Mouse (Mus musculus) MN1 (cell line): Measurements from ENCODE around the gene Fer1l5.

Experiments
- DNase-seq: peaks from one replicate; pipeline ENCODE4 v3.0.0-alpha.2; 2016; ENCODE audit warnings: low spot score

Fer1l5 gene

DNA sequence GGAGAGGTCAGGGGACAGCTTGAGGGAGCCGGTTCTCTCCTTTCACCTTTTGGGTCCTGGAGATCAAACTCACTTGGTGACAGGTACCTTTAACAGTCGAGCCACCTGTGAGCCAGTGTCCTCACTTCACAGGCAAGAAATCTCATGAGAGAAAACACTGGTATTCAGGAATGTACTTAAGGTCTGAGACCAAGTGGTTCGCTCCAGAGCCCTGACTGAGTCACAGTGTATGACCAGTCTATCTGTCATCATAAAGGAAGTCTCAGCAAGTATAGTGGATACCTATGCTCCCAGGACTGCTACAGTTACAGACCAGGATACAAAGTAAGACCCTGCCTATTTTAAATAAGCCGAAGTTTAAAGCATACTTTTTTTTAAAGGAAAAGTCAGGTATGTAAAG lies 60.9 kb downstream of the Fer1l5 start:
- DNase-seq: no peak

DNA sequence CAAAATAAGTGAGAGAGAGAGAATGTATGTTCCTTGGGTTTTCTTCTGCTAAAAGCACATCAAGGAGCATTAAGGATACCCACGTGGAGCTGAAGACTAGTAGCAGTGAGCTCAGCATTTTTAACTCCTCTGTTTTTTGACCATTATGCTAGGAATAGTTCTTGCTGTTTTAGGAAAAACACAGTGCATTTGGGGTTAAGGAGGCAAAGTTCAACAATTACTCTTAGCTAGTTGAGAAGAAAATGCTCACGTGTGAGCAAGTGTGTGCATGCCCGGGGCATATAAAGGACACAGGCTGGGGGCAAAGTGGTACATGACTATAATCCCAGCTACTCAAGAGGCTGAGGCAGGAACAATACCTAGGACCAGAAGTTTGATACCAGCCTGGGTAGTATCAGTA lies 61.5 kb downstream of the Fer1l5 start:
- no peak for DNase-seq

DNA sequence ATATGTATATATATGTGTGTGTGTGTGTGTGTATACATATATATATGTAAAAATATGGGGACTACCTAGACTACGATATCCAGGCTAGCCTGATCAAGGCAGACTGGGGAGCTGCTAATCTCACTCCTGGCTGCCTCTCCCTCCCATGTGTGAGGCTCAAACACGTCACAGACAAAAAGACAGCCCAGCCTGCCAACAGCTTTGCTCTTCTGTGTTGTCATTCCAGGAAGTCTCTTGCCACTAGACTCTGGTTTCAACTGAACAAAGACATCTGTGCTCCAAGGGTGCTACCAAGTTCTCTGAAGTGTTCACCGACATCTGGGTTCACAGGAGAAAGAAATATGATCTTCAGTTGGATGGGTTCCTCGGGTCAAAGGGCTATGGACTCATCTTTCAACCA lies 63.0 kb downstream of the Fer1l5 start:
- DNase-seq: no peak

DNA sequence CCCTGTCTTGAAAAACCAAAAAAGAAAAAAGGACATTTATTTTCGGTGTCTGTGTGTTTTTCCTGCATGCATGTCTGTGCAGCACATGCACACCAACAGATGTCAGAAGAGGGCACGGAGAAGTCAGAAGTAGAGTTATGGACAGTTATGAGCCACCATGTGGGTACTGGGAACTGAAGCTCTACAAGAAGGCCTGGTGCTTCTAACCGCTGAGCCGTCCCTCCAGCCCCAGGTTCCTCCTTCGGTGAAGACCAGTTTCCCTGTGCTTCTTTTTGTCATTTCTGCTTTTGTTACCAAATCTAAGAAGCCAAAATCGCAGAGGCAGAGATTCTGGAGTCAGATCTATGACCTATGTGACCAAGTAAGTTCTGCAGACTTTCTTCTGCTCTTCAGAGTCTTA lies 64.4 kb downstream of the Fer1l5 start:
- no peak for DNase-seq

DNA sequence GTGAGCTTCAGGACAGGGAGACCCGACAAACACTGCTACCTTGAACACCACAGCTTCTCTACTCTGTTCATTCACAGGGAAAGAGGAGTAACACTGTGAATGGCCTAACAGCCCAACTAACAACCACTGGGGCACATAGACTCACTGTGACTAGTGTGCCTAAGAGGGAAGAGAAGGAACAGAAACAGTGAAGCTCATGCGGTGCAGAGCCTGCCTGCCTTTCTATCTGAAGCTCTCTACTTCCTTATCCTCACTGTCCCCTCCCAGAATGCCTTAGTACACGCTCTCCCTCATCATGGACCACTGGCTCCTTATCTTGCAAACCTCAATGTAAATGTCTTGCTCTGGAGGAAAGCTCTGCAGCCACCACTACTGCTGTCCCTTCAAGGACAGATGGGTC lies 65.1 kb downstream of the Fer1l5 start:
- DNase-seq: no peak

DNA sequence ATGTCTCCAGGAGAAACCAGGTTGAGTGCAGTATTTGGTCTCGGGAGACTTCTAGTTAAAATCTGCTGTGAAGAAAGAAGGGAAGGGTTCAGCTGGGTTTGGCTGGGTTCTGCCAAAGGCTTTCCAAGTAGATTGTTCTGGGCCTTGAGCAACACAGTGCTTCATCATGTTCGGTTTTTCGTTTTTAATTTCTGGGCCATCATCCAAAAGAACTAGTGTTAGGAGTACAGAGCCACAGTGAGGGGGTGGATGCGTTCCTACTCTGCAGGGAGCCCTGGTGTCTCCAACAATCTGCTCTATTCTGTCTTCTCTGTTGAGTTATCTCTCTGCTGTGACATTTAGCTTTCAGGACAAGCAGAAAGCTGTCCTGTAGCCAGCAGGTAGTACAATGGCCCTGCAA lies 69.0 kb downstream of the Fer1l5 start:
- no peak for DNase-seq

DNA sequence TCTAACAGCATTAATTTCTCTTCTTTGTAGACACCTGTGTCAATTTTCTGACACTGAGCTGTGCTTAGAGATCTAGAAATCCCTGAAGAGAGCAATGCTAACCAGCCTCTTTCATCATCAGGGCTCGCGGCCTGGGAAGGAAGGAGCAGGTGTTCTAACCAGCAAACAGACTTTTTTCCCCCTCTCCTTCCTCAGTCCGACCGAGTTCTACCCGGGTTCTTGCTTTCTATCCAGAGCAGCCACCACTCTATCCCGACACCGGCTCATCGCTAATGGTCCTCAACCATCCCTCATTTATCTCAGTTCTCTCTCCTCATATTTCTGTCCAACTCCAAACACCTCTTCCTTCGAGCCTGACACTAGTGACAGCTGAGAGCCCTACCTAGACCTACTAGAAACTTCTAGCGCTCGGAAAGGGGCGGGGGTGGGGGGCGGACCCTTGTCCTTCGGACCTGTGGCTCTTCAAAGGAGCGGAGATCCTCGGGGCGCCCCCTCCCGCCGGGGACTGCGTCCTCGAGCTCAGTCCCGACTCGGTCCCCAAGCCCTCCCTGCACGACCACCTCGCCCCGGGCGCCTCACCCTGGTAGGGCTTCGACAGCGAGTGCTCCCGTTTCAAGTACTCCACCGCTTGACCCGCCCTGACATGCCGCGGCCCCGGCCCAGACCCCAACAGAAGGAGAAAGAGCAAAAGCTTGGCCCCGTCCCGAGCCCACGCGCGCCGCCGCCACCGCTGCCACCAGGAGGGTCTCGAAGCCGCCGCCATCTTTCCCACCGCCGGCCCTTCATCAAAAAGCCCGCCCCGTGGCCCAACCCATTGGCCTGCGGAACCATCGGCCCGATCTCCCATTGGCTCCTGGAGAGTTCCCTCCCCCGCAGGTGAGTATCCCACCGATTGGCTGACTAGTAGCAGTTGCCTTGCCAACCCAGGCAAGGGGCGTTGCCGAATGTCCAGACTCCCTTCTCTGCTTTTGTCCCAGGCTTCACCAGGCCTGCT lies 72.7 kb downstream of the Fer1l5 start, which contains the start of gene Lman2l:
Lman2l (minus strand) TSS at position 801 of the 994 bp plus-strand sequence.
- DNase-seq: peak; percentile 99

DNA sequence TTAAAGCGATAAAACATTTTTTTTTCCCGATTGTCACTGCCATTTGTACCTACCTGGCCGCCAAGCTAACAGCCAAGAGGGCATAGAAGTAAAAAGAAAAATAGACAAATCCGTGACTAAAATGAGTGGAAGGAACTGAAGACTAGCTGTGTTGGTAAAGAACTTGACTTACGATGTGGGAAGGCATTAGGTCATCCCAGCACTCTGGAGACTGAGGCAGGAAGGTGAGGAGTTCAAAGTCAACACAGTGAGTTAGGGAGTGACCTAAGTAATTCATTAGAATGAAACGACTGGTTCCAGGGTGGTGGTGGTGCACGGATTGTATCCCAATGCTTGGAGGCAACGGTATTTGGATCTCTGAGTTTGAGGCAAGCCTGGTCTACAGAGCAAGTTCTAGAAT lies 73.4 kb downstream of the Fer1l5 start:
- no peak for DNase-seq

DNA sequence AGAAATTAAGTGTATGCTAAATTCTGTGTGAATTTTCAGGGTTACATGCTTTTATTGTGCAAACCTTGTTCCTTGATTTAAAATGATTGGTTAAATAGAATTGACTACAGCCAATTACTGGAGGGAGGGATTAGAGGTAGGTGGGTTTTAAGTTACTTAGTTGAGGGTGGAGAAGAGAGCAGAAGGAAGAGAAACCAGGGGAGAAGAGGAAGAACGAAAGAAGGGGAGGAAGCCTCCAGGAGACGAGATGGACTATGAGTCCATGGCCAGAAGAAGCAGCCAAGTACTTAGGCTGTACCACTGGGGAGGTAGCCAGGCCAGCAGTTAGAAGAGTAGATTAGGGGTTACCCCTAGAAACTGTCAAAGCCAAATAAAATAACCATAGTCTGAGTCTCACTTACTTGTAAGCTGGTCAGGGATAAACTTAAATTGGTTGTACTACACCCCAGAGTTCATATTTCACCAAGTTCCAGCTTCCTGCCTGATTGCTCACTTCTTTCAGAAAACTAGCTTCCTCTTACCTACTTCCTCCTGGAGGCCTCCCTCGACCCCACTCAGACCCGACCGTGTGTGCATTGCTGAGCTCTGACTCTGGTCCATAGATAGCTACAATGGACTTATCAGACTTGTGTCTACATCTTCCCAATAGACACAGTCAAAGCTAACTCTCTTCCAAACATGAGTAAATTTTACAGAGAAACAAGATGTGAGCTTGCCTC lies 74.2 kb downstream of the Fer1l5 start:
- DNase-seq: no peak

DNA sequence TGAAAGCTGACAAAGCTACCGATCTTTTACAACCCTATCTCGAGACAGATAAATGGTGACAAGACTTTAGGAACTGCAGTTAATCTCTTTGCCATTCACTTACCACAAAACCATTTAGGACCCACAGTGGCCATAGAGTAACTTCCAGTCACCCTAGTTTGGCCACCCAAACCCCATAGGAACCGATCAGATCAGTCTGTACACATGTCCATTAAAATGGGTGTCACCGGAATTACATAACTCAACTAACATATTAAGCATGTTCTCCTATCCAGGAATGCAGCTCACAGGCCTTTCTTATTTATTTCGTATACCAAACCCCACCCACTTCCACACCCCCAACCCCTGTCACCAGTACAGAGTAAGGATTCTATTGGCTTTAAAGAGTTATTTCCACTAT lies 74.8 kb downstream of the Fer1l5 start:
- DNase-seq: no peak

DNA sequence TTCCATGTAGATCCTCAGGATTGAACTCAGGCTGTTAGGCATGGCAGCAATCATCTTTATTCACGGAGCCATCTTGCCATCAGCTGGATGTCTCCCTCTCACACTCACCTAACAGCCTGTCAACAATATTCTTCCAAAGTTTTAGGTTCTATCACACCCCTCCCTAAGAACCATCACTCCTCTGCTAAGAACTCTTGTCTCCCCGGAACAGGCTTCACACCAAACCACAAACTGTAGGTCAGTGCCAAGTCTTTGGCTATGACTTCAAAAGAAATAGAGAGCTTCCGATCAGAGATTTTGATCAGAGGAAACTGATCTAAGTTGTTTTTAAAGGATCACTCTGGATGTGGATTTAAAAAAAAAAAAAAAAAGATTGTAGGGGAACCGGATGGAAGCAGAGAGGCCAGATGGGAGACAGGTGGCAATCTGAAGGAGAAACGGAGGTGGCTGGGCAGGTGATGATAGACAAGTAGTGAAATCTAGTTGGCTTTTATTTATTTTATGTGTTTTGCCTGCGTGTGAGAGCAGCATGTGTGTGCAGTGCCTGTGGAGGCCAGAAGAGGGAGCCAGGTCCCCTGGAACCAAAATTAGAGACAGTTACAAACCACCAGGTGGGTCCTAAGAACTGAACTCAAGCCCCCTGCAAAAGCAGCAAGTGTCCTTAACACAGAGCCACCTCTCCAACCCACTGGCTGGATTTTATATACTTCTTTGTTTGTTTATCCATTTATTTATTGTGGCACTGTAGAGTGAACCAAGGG lies 82.1 kb downstream of the Fer1l5 start:
- DNase-seq: no peak

DNA sequence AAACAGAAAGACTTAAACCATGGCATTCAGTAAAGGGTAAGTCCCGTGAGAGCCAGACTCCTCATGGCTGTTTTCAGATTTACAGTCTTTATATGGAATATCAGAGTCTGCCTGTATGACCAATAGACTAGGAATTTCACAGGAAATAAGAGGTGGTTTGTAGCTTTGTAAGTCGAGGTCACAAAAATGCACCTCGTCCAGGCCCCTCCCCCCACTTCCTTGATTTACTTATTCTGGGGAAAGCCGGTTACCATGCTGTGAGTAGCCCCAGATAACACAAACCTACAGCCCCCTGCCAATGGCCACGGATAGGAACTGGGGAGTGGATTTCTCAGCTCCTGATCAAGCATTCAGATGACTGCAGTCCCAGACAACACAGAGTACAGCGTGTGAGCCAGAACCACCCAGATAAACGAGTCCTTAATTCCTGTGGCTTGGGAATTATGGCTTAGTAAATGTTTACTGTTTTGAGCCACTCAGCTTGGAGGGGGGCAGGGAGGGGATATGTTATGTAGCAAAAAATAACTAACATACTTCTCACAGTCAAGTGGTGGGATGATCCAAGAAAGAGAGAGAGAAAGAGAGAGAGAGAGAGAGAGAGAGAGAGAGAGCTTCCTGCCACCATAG lies 85.4 kb downstream of the Fer1l5 start:
- no peak for DNase-seq

DNA sequence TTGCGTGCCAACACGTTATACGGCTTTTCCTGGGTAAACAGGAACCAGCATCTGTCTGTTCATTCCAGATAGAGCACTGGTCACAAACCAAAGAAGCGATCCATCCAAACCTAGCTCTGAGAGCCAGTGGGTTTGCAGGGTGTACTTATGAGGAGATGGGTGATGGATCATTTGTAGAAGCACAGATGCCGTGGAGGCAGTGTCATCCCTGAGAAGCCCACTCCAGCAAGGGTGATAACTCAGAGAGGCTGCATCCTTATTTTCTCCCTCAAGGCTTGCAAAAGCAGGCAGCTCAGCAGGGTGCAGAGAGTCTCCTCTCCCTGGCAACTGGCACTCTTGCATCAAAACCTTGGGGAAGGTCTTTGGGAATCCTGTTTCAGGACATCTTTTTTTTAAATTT lies 86.1 kb downstream of the Fer1l5 start:
- DNase-seq: no peak

DNA sequence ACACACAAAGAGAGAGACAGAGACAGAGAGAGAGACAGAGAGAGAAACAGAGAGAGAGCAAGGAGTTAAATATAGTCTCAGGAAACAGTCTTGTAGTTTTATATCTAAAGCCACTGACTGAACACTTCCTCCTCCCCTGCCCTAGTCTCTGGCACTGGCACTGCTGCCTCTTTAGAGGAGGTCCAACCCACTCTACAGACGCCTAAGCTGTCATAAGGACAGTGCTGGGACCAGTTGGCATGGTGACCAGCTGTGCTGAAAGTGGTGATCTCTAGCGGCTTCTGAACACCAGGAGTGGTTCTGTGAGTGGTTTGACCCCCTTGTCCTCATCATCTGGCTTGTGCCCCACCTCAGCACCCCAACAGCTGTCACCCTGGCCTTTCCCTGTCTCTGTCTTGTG lies 89.7 kb downstream of the Fer1l5 start:
- peak; percentile 8 for DNase-seq

DNA sequence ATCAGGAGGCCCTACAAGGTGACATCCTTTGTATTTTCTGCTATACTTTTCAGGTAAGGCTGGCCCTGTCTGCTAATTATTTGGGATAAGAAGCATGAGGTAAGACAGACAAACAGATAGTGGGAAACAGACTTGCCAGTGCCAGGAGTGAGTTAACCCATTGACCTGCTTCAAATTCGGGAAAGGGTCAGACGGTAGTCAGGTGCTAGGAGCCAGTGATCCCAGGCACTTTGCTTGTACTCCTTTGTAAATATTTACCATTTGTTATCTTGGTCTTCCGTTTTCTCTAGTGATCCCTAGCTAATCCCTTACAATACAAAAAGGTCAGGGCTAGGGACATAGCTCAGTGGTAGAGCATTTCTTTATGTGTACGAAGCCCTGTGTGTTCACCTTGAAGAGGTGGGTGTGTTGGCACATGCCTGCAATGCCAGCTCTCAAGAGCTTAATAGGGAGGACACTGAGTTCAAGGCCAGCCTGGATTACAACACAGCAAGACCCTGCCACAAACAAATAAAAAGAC lies 93.6 kb downstream of the Fer1l5 start:
- no peak for DNase-seq

DNA sequence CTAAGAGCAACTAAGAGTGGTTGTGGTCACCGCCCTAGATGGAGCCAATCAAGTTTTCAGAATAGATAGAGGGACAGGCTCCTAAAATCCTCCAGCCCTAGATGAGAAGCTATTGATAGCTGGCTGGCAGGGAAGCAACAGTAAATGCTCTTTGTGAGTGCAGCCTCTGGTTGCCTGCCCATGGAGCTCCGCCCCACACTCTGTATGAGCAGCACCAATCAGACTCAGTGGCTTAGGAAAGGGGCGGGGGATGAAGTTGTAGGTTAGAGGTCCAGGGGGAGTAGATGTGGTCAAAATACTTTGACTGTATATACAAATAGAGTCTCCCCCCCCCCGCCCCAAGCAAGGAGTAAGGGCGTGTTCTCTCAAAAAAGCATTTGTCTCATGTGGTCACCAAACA lies 95.4 kb downstream of the Fer1l5 start:
- no peak for DNase-seq

DNA sequence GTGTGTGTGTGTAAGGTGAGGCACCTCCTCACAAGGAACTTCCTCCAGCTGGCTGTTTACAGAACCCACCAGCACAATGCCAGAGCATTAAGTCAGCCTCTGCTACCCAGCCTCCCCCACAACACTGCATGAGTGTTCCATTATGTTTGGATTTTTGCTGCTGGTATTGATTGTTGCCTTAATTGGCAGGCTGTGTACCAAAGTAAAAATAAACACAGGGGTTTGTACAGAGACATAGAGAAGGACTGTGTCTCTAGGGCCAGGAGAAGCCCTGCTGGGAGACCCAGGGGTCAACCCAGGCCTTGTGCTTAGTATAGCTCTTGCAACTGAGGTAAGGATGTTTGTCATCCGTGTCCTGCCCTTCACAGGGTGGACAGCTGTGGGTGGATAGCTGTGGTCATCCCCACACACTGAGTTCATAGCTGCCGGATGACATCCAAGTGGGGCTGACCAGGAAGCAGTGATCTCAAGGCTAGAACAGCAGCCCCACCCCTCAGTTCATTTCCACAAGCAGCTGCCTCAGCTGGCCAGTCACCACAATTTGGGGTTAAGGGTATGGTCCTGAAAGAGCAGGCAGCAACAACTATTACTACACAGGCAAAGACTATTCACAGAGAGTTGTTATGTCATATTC lies 97.8 kb downstream of the Fer1l5 start:
- DNase-seq: no peak

DNA sequence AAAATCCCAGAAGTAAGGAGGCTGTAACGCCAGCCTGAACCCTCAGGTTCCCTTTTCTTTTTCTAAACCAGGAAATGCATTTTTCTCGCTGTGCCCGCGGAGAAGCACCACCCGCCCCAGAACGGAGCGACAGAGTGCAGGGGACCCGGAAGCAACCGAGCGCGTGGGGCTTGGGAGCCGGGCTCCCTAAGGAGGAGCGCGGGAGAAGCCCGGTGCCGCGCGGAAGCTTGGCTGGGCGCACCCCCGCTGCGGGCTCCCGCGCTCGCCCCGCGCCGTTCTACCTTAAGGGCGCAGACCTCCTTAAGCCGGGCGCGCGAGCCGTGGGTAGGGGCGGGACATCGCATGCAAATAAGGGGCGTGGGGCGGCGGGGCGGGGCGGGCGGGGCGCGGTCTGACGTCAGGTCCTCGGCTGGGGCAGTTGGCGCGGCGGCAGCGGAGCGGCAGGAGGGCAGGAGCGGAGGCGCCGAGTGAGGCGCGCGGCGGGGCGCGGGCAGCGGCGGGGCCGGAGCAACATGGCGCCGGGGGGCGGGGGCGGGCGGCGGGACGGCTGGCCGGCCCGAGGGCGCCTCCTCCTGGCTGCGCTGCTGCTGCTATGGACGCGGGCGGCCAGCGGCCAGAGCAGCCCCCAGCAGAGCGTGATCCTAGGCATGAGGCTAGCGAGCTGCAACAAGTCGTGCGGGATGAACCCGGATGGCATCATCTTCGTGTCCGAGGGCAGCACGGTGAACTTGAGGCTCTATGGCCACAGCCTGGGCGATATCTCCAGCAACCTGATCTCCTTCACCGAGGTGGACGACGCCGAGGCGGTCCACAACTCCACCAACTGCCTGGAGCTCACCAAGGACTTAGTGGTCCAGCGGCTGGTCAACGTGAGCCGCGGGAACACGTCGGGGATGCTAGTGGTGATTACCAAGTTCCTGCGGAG lies 99.4 kb downstream of the Fer1l5 start, which contains the start of gene Cnnm4:
Cnnm4 (plus strand) TSS at position 440 of the 925 bp plus-strand sequence.
- DNase-seq: peak; percentile 96
